10 mouse cellular contexts compared by ENCODE assay signal in genomic region chr19:11769257-11769920, GRCm38 (mm10). TPM values are rescaled to one million over a fixed set of nuclear protein-coding genes. Genes with fewer than 3 reads are reported as not detected.
DNase-seq lines count a peak whose midpoint lies in the region; ATAC-seq and TF ChIP-seq lines count a peak whose summit lies in the region.
"Had no signal": no experiment of that assay in that cellular context is flagged by ENCODE, and none has a peak within 500 bp of the region (broad histone marks: within the 10 kb centered on the region; RNA-seq: fewer than 3 reads in every experiment).

No protein-coding gene starts in this region.

- H3K27ac ChIP-seq in kidney, embryonic 14.5 days (ENCODE audit: low read depth, low read length), result no peak overlapping the region
- no peak overlapping the region for H3K27ac ChIP-seq in forebrain, embryonic 10.5 days
- no peak overlapping the region for H3K27ac ChIP-seq in hindbrain, postnatal 0 days
- H3K27ac ChIP-seq in midbrain, postnatal 0 days (ENCODE audit: low read depth, low read length), result no peak overlapping the region

- TF ChIP-seq CTCF in hindbrain, postnatal 0 days (IDR thresholded peaks at IDR 0.05; ENCODE audit: low read depth), result no peak
- TF ChIP-seq CTCF in midbrain, postnatal 0 days (IDR thresholded peaks at IDR 0.05), result no peak

- H3K9ac ChIP-seq in kidney, embryonic 14.5 days (ENCODE audit: low read depth, low read length), result no peak overlapping the region
- no peak overlapping the region for H3K9ac ChIP-seq in hindbrain, postnatal 0 days (replicated peaks; ENCODE audit: low read length)
- H3K9ac ChIP-seq in midbrain, postnatal 0 days (replicated peaks; ENCODE audit: low read length, poor library complexity, severe bottlenecking), result no peak overlapping the region

- H3K4me3 ChIP-seq in kidney, embryonic 14.5 days (ENCODE audit: low read length), result no peak overlapping the region
- H3K4me3 ChIP-seq in forebrain, embryonic 10.5 days, result peak overlapping the region; percentile 73; the same call in 1 of the 2 replicates
- peak overlapping the region; percentile 65 for H3K4me3 ChIP-seq in hindbrain, postnatal 0 days (ENCODE audit: low read length)
- H3K4me3 ChIP-seq in midbrain, postnatal 0 days (ENCODE audit: low read depth, low read length), result peak overlapping the region; percentile 58; the same call in 1 of the 2 replicates

- no peak for DNase-seq in kidney, postnatal 4 days
- DNase-seq in forebrain, embryonic 10.5 days (ENCODE audit: extremely low spot score, low spot score), result no peak
- no peak for DNase-seq in hindbrain, postnatal 0 days (ENCODE audit: low spot score)
- DNase-seq in midbrain, postnatal 0 days (ENCODE audit: low spot score), result no peak
- DNase-seq in urinary bladder, adult 2 months (ENCODE audit: low spot score), result no peak
- no peak for DNase-seq in gastrocnemius, postnatal 4 days (ENCODE audit: low spot score in 2 of 2)

- 89% methylated on average over 5 of the region's 5 CpGs for WGBS in kidney, embryonic 14.5 days
- 89% methylated on average over 5 of the region's 5 CpGs for WGBS in forebrain, embryonic 10.5 days
- WGBS in hindbrain, postnatal 0 days, result 87% methylated on average over 5 of the region's 5 CpGs
- WGBS in midbrain, postnatal 0 days, result 90% methylated on average over 5 of the region's 5 CpGs

- H3K4me2 ChIP-seq in kidney, embryonic 14.5 days (replicated peaks; ENCODE audit: low read depth, low read length), result peak overlapping the region; percentile 71; the same call in 1 of the 2 replicates
- peak overlapping the region; percentile 80 for H3K4me2 ChIP-seq in hindbrain, postnatal 0 days (ENCODE audit: low read depth, low read length)
- H3K4me2 ChIP-seq in midbrain, postnatal 0 days (ENCODE audit: low read depth, low read length, poor library complexity, severe bottlenecking), result peak overlapping the region; percentile 55

- no peaks in the 10 kb centered on the region for H3K9me3 ChIP-seq in kidney, embryonic 14.5 days (ENCODE audit: control insufficient read depth, low read length)
- no peaks in the 10 kb centered on the region for H3K9me3 ChIP-seq in forebrain, embryonic 10.5 days
- H3K9me3 ChIP-seq in hindbrain, postnatal 0 days (ENCODE audit: low read length), result no peaks in the 10 kb centered on the region
- no peaks in the 10 kb centered on the region for H3K9me3 ChIP-seq in midbrain, postnatal 0 days (ENCODE audit: low read length)

- no peaks in the 10 kb centered on the region for H3K27me3 ChIP-seq in kidney, embryonic 14.5 days (ENCODE audit: control insufficient read depth, insufficient read depth, low read length)
- no peaks in the 10 kb centered on the region for H3K27me3 ChIP-seq in forebrain, embryonic 10.5 days (ENCODE audit: poor library complexity, severe bottlenecking)
- no peaks in the 10 kb centered on the region for H3K27me3 ChIP-seq in hindbrain, postnatal 0 days (ENCODE audit: insufficient read depth, low read length)
- H3K27me3 ChIP-seq in midbrain, postnatal 0 days (ENCODE audit: insufficient read depth, low read length), result no peaks in the 10 kb centered on the region

- 0 out of 2 replicates have a peak, but pooled peaks cover 6% of the 10 kb centered on the region for H3K4me1 ChIP-seq in kidney, embryonic 14.5 days (ENCODE audit: control insufficient read depth, insufficient read depth, low read length)
- H3K4me1 ChIP-seq in forebrain, embryonic 10.5 days, result peaks cover 9% of the 10 kb centered on the region
- H3K4me1 ChIP-seq in hindbrain, postnatal 0 days (ENCODE audit: insufficient read depth, low read length), result 0 out of 2 replicates have a peak, but pooled peaks cover 4% of the 10 kb centered on the region
- no peaks in the 10 kb centered on the region for H3K4me1 ChIP-seq in midbrain, postnatal 0 days (ENCODE audit: insufficient read depth, low read length)

- H3K36me3 ChIP-seq in kidney, embryonic 14.5 days (ENCODE audit: control insufficient read depth, insufficient read depth, low read length), result peaks cover 15% of the 10 kb centered on the region
- H3K36me3 ChIP-seq in forebrain, embryonic 10.5 days (replicated peaks), result peaks cover 23% of the 10 kb centered on the region
- peaks cover 12% of the 10 kb centered on the region for H3K36me3 ChIP-seq in hindbrain, postnatal 0 days (ENCODE audit: insufficient read depth, low read length)
- peaks cover 4% of the 10 kb centered on the region for H3K36me3 ChIP-seq in midbrain, postnatal 0 days (ENCODE audit: insufficient read depth, low read length)

- 0 out of 2 replicates have a peak, but pooled peaks have one; percentile 10 for ATAC-seq in kidney, embryonic 14.5 days (ENCODE audit: low FRiP score, low TSS enrichment)
- 0 out of 2 replicates have a peak, but pooled peaks have one; percentile 11 for ATAC-seq in hindbrain, postnatal 0 days
- no peak for ATAC-seq in midbrain, postnatal 0 days (ENCODE audit: low FRiP score)
- ATAC-seq in frontal cortex, adult (ENCODE audit: low TSS enrichment), result no peak

RNA-seq across cellular contexts. Expression of gene Mrpl16, which starts 0.8 kb away (rescaled TPM):
- polyA plus RNA-seq in kidney, embryonic 14.5 days (2014; fragmentation: Nextera tagmentation; extraction: Ambion mirVana), result 59.8 and 64.9 TPM in 2 replicates
- 65.1 and 66.1 TPM in 2 replicates for polyA plus RNA-seq in forebrain, embryonic 10.5 days (2016; fragmentation: Nextera tagmentation; extraction: Ambion mirVana)
- total RNA-seq in hindbrain, postnatal 0 days (2014; rRNA removed), result 8.8 and 14.4 TPM in 2 replicates
- 54.2 and 59.1 TPM in 2 replicates for polyA plus RNA-seq in hindbrain, postnatal 0 days (2015; fragmentation: Nextera tagmentation; extraction: Ambion mirVana)
- 15.6 and 22.8 TPM in 2 replicates for total RNA-seq in midbrain, postnatal 0 days (2014; rRNA removed)
- polyA plus RNA-seq in midbrain, postnatal 0 days (2015; fragmentation: Nextera tagmentation; extraction: Ambion mirVana), result 52.3 and 53.0 TPM in 2 replicates
- polyA plus RNA-seq in urinary bladder, adult 2 months (2012; rRNA removed), result 32.9 and 33.0 TPM in 2 replicates
- total RNA-seq in gastrocnemius, postnatal 4 days (2021), result 10 to 100 TPM; 40.0 to 40.7 TPM

RNA-seq across cellular contexts. Expression of gene Gif, which starts 22.0 kb away (rescaled TPM):
- not detected in 2 replicates for polyA plus RNA-seq in kidney, embryonic 14.5 days (2014; fragmentation: Nextera tagmentation; extraction: Ambion mirVana)
- polyA plus RNA-seq in forebrain, embryonic 10.5 days (2016; fragmentation: Nextera tagmentation; extraction: Ambion mirVana), result not detected in 2 replicates
- not detected in 2 replicates for total RNA-seq in hindbrain, postnatal 0 days (2014; rRNA removed)
- not detected in 2 replicates for polyA plus RNA-seq in hindbrain, postnatal 0 days (2015; fragmentation: Nextera tagmentation; extraction: Ambion mirVana)
- total RNA-seq in midbrain, postnatal 0 days (2014; rRNA removed), result not detected in 2 replicates
- not detected in 2 replicates for polyA plus RNA-seq in midbrain, postnatal 0 days (2015; fragmentation: Nextera tagmentation; extraction: Ambion mirVana)
- polyA plus RNA-seq in urinary bladder, adult 2 months (2012; rRNA removed), result not detected in 2 replicates
- total RNA-seq in gastrocnemius, postnatal 4 days (2021), result not detected
- total RNA-seq: neutrophil, adult 5-6 weeks had no signal
- polyA plus RNA-seq: erythroblast, embryonic 14.5 days had no signal

RNA-seq across cellular contexts. Expression of gene Stx3, which starts 49.8 kb away (rescaled TPM):
- 19.8 and 20.9 TPM in 2 replicates for polyA plus RNA-seq in kidney, embryonic 14.5 days (2014; fragmentation: Nextera tagmentation; extraction: Ambion mirVana)
- 10.7 and 12.4 TPM in 2 replicates for polyA plus RNA-seq in forebrain, embryonic 10.5 days (2016; fragmentation: Nextera tagmentation; extraction: Ambion mirVana)
- 9.2 and 16.0 TPM in 2 replicates for total RNA-seq in hindbrain, postnatal 0 days (2014; rRNA removed)
- polyA plus RNA-seq in hindbrain, postnatal 0 days (2015; fragmentation: Nextera tagmentation; extraction: Ambion mirVana), result 24.3 and 25.5 TPM in 2 replicates
- total RNA-seq in midbrain, postnatal 0 days (2014; rRNA removed), result 28.8 and 35.0 TPM in 2 replicates
- polyA plus RNA-seq in midbrain, postnatal 0 days (2015; fragmentation: Nextera tagmentation; extraction: Ambion mirVana), result 36.6 and 37.8 TPM in 2 replicates
- polyA plus RNA-seq in urinary bladder, adult 2 months (2012; rRNA removed), result 16.9 and 19.3 TPM in 2 replicates
- total RNA-seq in gastrocnemius, postnatal 4 days (2021), result 1 to 10 TPM; 1.2 to 2.1 TPM
- polyA plus RNA-seq: erythroblast, embryonic 14.5 days had no signal

Comparison
In these comparisons a context has a peak if more than half of its experiments do, and no peak if none do; other contexts are left out.
1. ATAC-seq: peak in kidney, embryonic 14.5 days (single experiment) and hindbrain, postnatal 0 days (single experiment); none in midbrain, postnatal 0 days (single experiment) and frontal cortex, adult (single experiment).
2. Peak in every context shown above with its lines, with median percentiles within 50 percentile points of each other: H3K4me2 ChIP-seq.